Mouse (Mus musculus) liver, embryonic 12.5 days (tissue): Measurements from ENCODE around the gene Rhob. TPM values are rescaled to one million over a fixed set of nuclear protein-coding genes. Genes with fewer than 3 reads are reported as not detected.
"Not testable (repeated sequence)": the region's sequence is repeated elsewhere in the genome, so short reads cannot be mapped to it uniquely, and the experiment has no call there.

Experiments used
- ATAC-seq: fragments of 200-750 bp; cut with Nextera tagmentation; 2 replicates; pipeline ENCODE4 v1.8.0; 2017; ENCODE audit warnings: moderate number of reproducible peaks, mild to moderate bottlenecking, moderate library complexity
- H3K27ac ChIP-seq: fragments of 300-500 bp; sonication (generic); 2 replicates; pipeline ENCODE4 v1.5.1; 2016; ENCODE audit warnings: mild to moderate bottlenecking
- H3K27me3 ChIP-seq: fragments of 300-500 bp; sonication (generic); replicated peaks from 2 replicates; pipeline ENCODE4 v1.6.1; 2016; ENCODE audit warnings: mild to moderate bottlenecking, moderate library complexity
- H3K36me3 ChIP-seq: fragments of 300-500 bp; sonication (generic); 2 replicates; pipeline ENCODE4 v1.6.1; 2016; ENCODE audit warnings: mild to moderate bottlenecking, moderate library complexity
- H3K4me1 ChIP-seq: fragments of 300-500 bp; sonication (generic); 2 replicates; pipeline ENCODE4 v1.6.1; 2016
- H3K4me2 ChIP-seq: fragments of 300-500 bp; sonication (generic); 2 replicates; pipeline ENCODE4 v1.6.1; 2016; ENCODE audit warnings: mild to moderate bottlenecking, moderate library complexity
- H3K4me3 ChIP-seq: fragments of 300-500 bp; sonication (generic); 2 replicates; pipeline ENCODE4 v1.5.1; 2016; ENCODE audit warnings: mild to moderate bottlenecking, moderate library complexity
- H3K9ac ChIP-seq: fragments of 300-500 bp; sonication (generic); 2 replicates; pipeline ENCODE4 v1.6.1; 2016; ENCODE audit warnings: mild to moderate bottlenecking, moderate library complexity
- H3K9me3 ChIP-seq: fragments of 300-500 bp; sonication (generic); replicated peaks from 2 replicates; pipeline ENCODE4 v1.6.1; 2016; ENCODE audit warnings: mild to moderate bottlenecking, moderate library complexity
- WGBS: fragments of 180-500 bp; shearing (Covaris S2); methylation state at CpG from one replicate; pipeline ENCODE4 v1.1.7; 2016; ENCODE audit not compliant: insufficient replicate concordance; 5-methylcytosine and 5-hydroxymethylcytosine counted together
- polyA plus RNA-seq: library from polyadenylated mRNA; unstranded; fragments of >200 nt; fragmentation: Nextera tagmentation; extraction: Ambion mirVana; gene quantifications from 2 replicates; pipeline ENCODE4 v1.2.1, GENCODE M21; 2016

Rhob gene
- polyA plus RNA-seq, 1 experiment from 2014 or later, result 12.3 TPM

DNA sequence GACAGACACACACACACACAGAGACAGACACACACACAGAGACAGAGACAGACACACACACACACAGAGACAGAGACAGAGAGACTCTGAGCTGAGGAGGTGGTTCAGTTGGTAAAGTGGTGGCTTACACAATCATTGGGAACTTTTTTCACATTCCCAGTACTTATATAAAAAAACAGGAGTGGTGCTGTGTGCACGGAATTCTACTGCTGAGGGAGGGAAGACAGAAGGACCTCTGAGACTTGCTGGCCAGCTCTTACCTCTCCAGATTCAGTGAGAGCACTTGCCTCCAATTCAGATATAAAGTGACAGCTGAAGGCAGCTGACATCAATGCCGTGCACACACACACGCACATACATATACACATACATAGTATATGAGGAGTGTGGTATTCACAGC lies 34.1 kb downstream of the Rhob start:
- no peak for ATAC-seq
- no peaks in the 10 kb centered on the region for H3K9me3 ChIP-seq

DNA sequence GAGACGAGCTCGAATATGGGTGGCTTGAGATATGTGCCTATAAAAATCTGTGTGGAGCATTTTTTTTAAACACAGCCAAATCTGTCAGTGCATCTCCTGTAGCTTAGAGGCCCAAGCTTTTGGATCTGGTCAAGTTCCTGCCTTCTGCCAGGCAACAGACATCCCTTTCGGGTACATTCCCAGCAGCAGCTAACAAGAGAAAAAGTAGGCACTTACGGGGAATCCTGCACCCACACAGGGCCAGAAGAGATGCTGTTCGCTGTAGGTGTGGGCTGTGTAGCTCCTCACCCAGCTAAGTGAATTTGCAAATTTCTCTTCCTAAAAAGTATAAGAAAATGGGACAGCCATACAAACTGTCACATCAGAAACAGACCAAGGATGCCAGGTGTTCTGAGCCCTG lies 34.8 kb downstream of the Rhob start:
- 73% methylated on average over 5 of the region's 5 CpGs for WGBS
- Histone ChIP-seq H3K9ac (no peak overlapping the region), H3K4me2 (no peak overlapping the region), H3K27me3 (no peaks in the 10 kb centered on the region; the same call in 1 of the 2 replicates), H3K36me3 (no peaks in the 10 kb centered on the region), H3K4me1 (no peaks in the 10 kb centered on the region), H3K4me3 (no peak overlapping the region), H3K27ac (no peak overlapping the region), H3K9me3 (no peaks in the 10 kb centered on the region)
- no peak for ATAC-seq

More for the DNA sequence above, 34.1 kb downstream of the Rhob start:
- 64% methylated on average over 3 of the region's 3 CpGs for WGBS
- Histone ChIP-seq H3K4me3 (no peak overlapping the region), H3K4me1 (no peaks in the 10 kb centered on the region), H3K4me2 (no peak overlapping the region), H3K9ac (no peak overlapping the region), H3K27me3 (no peaks in the 10 kb centered on the region; the same call in 1 of the 2 replicates), H3K36me3 (no peaks in the 10 kb centered on the region), H3K27ac (no peak overlapping the region)

DNA sequence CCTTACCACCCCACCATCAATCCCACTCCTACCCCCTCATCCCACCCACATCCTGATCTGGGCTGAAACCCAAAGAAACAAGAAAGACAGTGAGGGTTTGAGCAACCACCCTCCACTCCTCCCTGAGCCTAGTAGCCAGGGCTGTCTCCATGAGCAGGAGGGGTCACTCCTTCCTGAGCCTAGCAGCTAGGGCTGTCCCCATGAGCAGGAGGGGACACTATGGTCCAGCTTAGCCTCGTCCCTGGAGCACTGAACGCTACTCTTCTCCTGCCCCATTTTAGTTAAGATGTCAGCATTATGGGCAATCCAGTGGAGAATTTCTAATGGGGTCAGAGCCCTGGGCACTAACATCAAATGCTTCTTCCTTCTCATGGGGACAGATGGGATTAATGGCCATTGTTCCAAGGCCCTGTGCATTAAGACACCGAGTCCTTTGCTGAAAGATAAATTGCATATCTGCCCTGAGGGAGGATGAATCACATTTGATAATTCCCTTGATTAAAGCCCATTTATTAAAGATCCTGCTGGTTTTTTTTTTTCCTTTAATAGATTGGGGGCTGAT lies 36.1 kb downstream of the Rhob start:
- H3K9ac ChIP-seq, result no peak overlapping the region
- no peaks in the 10 kb centered on the region for H3K9me3 ChIP-seq
- ATAC-seq, result no peak
- WGBS, result 60% methylated on average over 3 of the region's 3 CpGs
- no peak overlapping the region for H3K4me3 ChIP-seq
- H3K4me1 ChIP-seq, result no peaks in the 10 kb centered on the region
- H3K27me3 ChIP-seq, result no peaks in the 10 kb centered on the region; the same call in 1 of the 2 replicates
- H3K27ac ChIP-seq, result no peak overlapping the region
- no peaks in the 10 kb centered on the region for H3K36me3 ChIP-seq
- H3K4me2 ChIP-seq, result no peak overlapping the region

DNA sequence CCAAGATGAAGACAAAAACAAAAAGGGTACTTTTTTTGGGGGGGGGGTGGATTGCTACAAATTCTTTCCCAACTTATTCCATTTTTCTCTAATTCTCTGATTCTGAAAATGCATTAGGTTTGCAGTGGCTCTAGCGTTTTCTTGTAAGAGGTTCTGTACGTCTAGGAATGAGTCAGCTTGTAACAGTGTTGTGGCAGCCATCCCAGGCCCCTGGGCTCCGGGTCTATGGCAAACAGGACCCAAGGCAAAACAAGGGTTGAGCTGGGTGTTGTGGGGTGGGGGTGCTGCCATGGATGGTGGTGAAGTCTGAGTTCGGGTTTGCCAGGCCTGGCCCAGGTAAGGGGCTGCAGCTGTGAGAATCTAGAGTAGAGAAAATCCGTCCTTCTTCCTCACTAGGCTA lies 37.3 kb downstream of the Rhob start:
- Histone ChIP-seq H3K9me3 (no peaks in the 10 kb centered on the region), H3K27ac (no peak overlapping the region), H3K4me1 (no peaks in the 10 kb centered on the region), H3K4me3 (no peak overlapping the region), H3K36me3 (no peaks in the 10 kb centered on the region), H3K27me3 (no peaks in the 10 kb centered on the region; the same call in 1 of the 2 replicates), H3K4me2 (no peak overlapping the region), H3K9ac (no peak overlapping the region)
- WGBS, result 56% methylated on average over 5 of the region's 5 CpGs
- no peak for ATAC-seq

DNA sequence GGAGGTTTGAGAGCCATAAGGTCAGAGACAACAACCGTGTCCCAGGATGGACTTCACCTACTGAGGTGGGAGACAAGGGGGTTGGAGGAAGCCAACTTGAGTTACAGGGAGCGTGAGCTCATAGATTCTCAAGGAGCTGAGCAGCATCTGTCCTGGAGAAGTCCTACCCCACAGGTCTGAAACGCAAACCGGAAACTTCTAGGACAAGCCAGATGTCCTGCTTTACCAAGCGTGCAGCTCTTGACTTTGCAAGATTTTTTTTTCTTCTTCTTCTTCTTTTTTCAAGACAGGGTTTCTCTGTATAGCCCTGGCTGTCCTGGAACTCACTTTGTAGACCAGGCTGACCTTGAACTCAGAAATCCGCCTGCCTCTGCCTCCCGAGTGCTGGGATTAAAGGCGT lies 38.2 kb downstream of the Rhob start:
- H3K4me2 ChIP-seq, ATAC-seq, H3K27me3 ChIP-seq, H3K4me1 ChIP-seq, H3K4me3 ChIP-seq, H3K27ac ChIP-seq, H3K9me3 ChIP-seq, H3K36me3 ChIP-seq, H3K9ac ChIP-seq: not testable (repeated sequence)
- 79% methylated on average over 8 of the region's 8 CpGs for whole genome bisulfite sequencing

DNA sequence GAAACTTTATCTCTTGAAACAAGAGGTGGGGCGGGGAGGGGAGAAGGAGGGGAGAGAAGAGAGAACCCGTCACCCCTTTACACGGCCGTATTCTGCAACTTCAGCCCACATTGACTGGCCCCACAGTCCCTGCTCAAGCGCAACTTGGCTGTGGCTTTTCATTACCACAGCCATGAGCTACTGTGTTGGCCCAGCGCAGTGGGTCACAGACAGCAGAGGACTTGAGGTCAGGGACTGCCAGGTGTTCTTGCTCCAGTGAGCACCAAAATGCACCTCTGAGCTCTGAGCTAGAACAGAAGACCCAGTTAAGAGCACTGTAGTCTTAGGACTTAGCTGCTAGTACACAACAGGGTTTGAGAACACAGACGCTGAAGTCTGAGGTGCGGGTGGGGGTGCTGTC lies 41.4 kb downstream of the Rhob start:
- Histone ChIP-seq H3K27ac (no peak overlapping the region), H3K9me3 (no peaks in the 10 kb centered on the region), H3K4me3 (no peak overlapping the region), H3K4me1 (0 out of 2 replicates have a peak, but pooled peaks cover 3% of the 10 kb centered on the region), H3K4me2 (no peak overlapping the region), H3K9ac (no peak overlapping the region), H3K36me3 (no peaks in the 10 kb centered on the region), H3K27me3 (no peaks in the 10 kb centered on the region)
- no peak for ATAC-seq
- 69% methylated on average over 8 of the region's 8 CpGs for WGBS

DNA sequence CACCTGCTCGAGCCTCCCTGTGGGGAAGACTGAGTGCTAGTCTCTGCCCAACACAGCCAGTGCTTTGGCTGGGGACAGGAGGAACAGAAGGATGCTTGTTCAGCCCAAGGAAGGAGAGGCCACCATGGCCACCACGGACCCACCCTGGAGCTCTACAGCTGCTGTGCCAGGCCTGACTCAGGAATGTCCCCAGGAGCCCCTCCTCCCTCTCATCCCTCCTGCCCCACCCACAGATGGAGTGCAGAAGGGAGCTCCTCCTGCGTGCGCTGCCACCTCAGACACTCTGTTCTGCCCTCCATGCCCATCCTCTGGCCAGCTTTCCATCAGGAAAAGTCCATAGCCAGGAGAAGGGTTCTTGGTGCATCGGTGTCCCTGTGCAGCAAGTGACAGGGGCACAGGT lies 42.8 kb downstream of the Rhob start:
- WGBS, result 59% methylated on average over 5 of the region's 5 CpGs
- H3K9me3 ChIP-seq, result no peaks in the 10 kb centered on the region
- 0 out of 2 replicates have a peak, but pooled peaks cover 3% of the 10 kb centered on the region for H3K4me1 ChIP-seq
- no peak overlapping the region for H3K4me3 ChIP-seq
- no peak for ATAC-seq
- no peak overlapping the region for H3K9ac ChIP-seq
- H3K27me3 ChIP-seq, result no peaks in the 10 kb centered on the region
- H3K27ac ChIP-seq, result no peak overlapping the region
- H3K4me2 ChIP-seq, result no peak overlapping the region
- H3K36me3 ChIP-seq, result no peaks in the 10 kb centered on the region

DNA sequence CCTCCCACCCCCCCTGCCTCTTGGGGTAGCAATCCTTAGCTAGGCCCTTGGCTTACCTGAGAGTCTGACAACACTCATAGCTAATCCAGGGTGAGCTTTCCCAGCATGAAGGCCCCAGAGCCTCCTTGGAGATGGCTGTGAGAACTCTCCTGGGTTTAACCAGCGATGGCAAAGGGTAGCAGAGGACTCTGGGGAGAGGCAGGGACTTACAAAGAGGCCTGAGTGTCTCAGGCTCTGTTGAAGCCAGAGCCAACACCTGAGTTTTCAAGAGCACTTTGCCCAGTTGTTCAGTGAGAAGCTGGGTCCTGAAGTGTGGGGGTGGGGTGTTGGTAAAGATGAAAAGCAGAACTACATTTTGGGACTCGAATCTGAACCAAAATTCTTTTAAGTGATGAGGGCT lies 44.8 kb downstream of the Rhob start:
- WGBS, result 24% methylated on average over 2 of the region's 2 CpGs
- ATAC-seq, result no peak
- no peak overlapping the region for H3K4me2 ChIP-seq

DNA sequence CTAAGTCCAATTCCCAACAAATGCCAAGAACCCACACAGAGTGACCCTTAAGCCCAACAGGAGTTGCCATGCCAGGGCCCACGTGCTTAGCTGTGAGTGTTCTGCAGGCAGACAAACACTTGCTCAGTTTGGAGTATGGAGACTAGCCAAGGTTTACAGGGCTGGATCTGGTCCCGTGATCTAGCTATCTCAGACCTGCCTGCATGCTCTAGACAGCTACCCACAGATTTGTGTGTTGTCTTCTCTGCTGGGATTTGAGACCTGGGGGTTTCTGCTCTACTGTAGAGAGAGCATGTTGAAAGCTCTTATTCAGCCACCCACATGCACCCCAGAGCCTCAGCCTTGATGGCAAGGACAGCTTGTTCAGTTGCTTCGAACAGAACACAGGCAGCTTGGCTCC lies 45.3 kb downstream of the Rhob start:
- 58% methylated on average over 3 of the region's 3 CpGs for WGBS
- no peak overlapping the region for H3K27ac ChIP-seq
- H3K9ac ChIP-seq, result no peak overlapping the region
- no peak overlapping the region for H3K4me3 ChIP-seq
- H3K9me3 ChIP-seq, result no peaks in the 10 kb centered on the region
- no peak overlapping the region for H3K4me2 ChIP-seq
- no peak for ATAC-seq
- H3K36me3 ChIP-seq, result no peaks in the 10 kb centered on the region
- 0 out of 2 replicates have a peak, but pooled peaks cover 3% of the 10 kb centered on the region for H3K4me1 ChIP-seq
- no peaks in the 10 kb centered on the region for H3K27me3 ChIP-seq

More for the DNA sequence above, 44.8 kb downstream of the Rhob start:
- Histone ChIP-seq H3K9ac (no peak overlapping the region), H3K9me3 (no peaks in the 10 kb centered on the region), H3K27me3 (no peaks in the 10 kb centered on the region), H3K36me3 (no peaks in the 10 kb centered on the region), H3K4me1 (0 out of 2 replicates have a peak, but pooled peaks cover 3% of the 10 kb centered on the region), H3K4me3 (no peak overlapping the region), H3K27ac (no peak overlapping the region)

DNA sequence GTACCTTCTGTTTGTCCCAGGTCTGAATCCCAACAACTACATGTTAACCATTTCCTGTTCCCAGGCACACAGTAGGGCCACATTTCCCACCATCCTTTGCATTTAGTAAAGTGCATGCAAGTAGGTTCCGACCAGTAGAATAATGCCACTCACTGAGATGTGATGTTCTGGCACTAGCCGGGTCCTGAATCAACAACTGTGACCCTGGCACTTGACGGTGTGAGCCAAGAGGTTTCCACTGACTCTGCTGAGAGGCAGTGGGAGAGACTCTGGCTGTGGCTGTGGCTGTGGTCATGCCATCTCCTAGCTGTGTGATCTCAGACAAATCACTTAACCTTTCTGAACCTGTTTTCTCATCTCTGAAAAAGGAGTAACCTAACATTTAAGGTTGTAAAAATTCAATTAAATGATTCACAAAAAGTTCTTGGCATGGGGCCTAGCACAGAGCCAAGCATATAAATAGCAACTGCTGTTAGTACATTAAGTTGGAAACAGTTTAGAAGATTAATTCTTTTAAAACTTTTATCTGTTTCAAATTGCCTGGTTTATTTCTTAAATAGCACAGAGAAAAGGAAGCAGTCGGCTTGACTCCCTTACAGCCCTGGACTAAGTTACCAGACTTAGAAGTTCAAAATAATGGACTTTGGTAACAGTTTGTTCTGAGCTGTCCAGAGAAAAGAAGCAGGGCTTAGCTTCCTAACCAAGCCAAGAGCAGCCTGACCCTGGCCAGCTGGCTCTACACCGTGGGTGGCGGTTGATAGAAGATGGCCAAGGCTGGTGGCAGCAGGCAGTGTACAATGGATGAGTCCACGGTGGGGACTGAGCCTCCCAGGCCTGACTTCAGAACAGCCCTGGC lies 46.8 kb downstream of the Rhob start:
- H3K4me2 ChIP-seq, result no peak overlapping the region
- H3K4me3 ChIP-seq, result no peak overlapping the region
- WGBS, result 75% methylated on average over 7 of the region's 7 CpGs
- H3K36me3 ChIP-seq, result no peaks in the 10 kb centered on the region
- 0 out of 2 replicates have a peak, but pooled peaks cover 3% of the 10 kb centered on the region for H3K4me1 ChIP-seq
- H3K9ac ChIP-seq, result no peak overlapping the region
- no peak overlapping the region for H3K27ac ChIP-seq
- H3K27me3 ChIP-seq, result no peaks in the 10 kb centered on the region
- no peaks in the 10 kb centered on the region for H3K9me3 ChIP-seq
- ATAC-seq, result no peak

DNA sequence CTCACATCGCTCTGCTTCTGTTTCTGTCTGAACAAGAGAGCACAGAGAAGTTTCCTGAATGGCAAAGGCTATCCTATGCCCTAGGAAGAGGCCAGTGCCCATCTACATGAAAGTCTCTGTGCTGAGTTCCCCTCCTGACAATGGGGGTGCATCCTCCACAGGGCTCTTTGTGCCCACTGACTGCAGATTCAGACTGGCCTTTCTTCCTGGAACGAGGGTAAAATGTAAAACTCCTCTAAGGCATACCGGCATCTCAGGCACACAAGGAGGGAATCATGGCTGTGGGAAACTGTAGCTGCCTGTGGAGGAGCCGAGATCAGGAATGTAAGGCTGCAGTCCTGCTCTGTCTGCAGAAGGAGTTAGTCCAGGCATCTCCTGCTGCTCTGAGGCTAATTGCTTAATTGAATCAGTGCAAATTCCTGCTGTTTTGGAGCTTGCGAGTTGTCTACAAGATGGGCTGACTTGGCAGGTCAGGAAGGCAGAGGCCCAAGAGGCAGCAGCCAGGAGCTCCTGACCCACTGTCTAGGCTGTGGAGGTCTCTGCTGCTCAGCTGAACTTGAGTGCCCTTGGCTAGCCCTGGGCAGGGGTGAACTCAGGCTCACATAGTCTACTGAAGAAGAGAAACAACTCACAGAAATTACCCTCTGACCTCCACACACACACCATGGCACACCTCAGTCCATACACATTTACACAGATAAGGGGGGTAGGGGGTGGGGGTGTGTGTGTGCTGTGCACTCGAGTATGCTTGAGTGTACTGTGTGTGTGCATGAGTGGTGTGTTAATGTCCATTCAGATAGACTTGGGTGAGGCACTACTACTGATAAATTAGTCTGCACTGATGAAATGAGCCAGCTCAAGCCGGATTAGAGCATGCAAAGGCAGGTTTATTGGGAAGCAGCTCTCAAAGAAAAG lies 48.0 kb downstream of the Rhob start:
- Histone ChIP-seq H3K4me2 (no peak overlapping the region), H3K27me3 (no peaks in the 10 kb centered on the region), H3K9ac (no peak overlapping the region), H3K4me1 (0 out of 2 replicates have a peak, but pooled peaks cover 3% of the 10 kb centered on the region), H3K4me3 (no peak overlapping the region), H3K27ac (no peak overlapping the region), H3K36me3 (no peaks in the 10 kb centered on the region), H3K9me3 (no peaks in the 10 kb centered on the region)
- ATAC-seq, result no peak
- WGBS, result 54% methylated on average over 7 of the region's 7 CpGs

DNA sequence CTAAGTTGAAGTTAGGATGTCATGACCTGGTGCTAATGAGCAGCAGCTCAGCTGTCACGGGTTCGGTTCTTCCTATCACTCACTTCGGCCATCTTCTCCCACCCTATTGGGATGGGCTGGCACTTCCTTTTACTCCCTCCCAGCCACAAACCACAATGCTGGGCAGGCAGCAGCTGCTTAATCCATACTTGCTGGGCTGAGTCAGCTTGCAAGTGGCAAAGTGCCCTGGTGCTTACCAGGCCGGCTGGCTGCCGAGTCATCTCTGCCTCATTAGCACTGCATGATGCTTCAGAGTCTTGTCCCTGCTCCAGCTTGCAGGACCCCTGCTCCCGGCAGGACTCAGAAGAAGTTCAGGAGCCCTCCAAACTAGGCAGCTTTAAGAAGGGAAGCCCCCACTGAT lies 49.2 kb downstream of the Rhob start:
- no peak overlapping the region for H3K4me2 ChIP-seq
- no peaks in the 10 kb centered on the region for H3K9me3 ChIP-seq
- WGBS, result 30% methylated on average over 6 of the region's 6 CpGs
- H3K36me3 ChIP-seq, result no peaks in the 10 kb centered on the region
- no peak for ATAC-seq
- 0 out of 2 replicates have a peak, but pooled peaks cover 3% of the 10 kb centered on the region for H3K4me1 ChIP-seq
- H3K27ac ChIP-seq, result no peak overlapping the region
- H3K27me3 ChIP-seq, result no peaks in the 10 kb centered on the region
- no peak overlapping the region for H3K9ac ChIP-seq
- no peak overlapping the region for H3K4me3 ChIP-seq
